Mouse (Mus musculus) MEL (cell line): ENCODE results near the gene Serpina3b.

ENCODE experiments used
- BHLHE40 ChIP-seq: IDR thresholded peaks from 2 replicates; pipeline ENCODE4 v1.6.1; 2012; ENCODE audit warnings: low read depth, mild to moderate bottlenecking, inconsistent platforms, low read length, improper control_type of control experiment, borderline replicate concordance
- CTCF ChIP-seq, 3 experiments: IDR thresholded peaks in 2 of 3; conservative IDR thresholded peaks in 1 of 3; 2 replicates each; pipeline ENCODE4 v1.5.1; 2011 to 2012; ENCODE audit warnings: low read length in 3 of 3, low read depth in 2 of 3, mild to moderate bottlenecking in 2 of 3, improper control_type of control experiment in 1 of 3, inconsistent platforms in 1 of 3, mixed read lengths in 1 of 3, moderate library complexity in 1 of 3; ENCODE audit not compliant: control insufficient read depth in 1 of 3, insufficient read depth in 1 of 3, poor library complexity in 1 of 3, severe bottlenecking in 1 of 3
- ELF1 ChIP-seq: IDR thresholded peaks from 2 replicates; pipeline ENCODE4 v1.6.1; 2014; ENCODE audit warnings: low read depth, mild to moderate bottlenecking, inconsistent platforms, low read length, improper control_type of control experiment, moderate library complexity
- ETS1 ChIP-seq: IDR thresholded peaks from 2 replicates; pipeline ENCODE4 v1.6.1; 2012; ENCODE audit warnings: low read depth, mild to moderate bottlenecking, inconsistent platforms, low read length, improper control_type of control experiment, moderate library complexity
- GABPA ChIP-seq: IDR thresholded peaks from 2 replicates; pipeline ENCODE4 v1.6.1; 2012; ENCODE audit warnings: low read depth, mild to moderate bottlenecking, inconsistent platforms, low read length, improper control_type of control experiment, moderate library complexity
- HCFC1 ChIP-seq: IDR thresholded peaks from 2 replicates; pipeline ENCODE4 v1.6.1; 2012; ENCODE audit warnings: low read depth, mild to moderate bottlenecking, inconsistent platforms, low read length, improper control_type of control experiment, moderate library complexity
- JUND ChIP-seq: IDR thresholded peaks from 2 replicates; pipeline ENCODE4 v1.6.1; 2011; ENCODE audit warnings: low read depth, mild to moderate bottlenecking, improper control_type of control experiment, low read length
- KAT2A ChIP-seq: conservative IDR thresholded peaks from 2 replicates; pipeline ENCODE4 v1.6.1; 2012; ENCODE audit warnings: low read depth, low read length, improper control_type of control experiment, inconsistent platforms
- POLR2A ChIP-seq, 2 experiments: IDR thresholded peaks; 2 replicates each; pipeline ENCODE4 v1.6.1; 2011 to 2012; ENCODE audit warnings: low read length in 2 of 2, mild to moderate bottlenecking in 2 of 2, control low read depth in 1 of 2, improper control_type of control experiment in 1 of 2, low read depth in 1 of 2, moderate library complexity in 1 of 2; ENCODE audit not compliant: control insufficient read depth in 1 of 2, insufficient read depth in 1 of 2, poor library complexity in 1 of 2
- USF1 ChIP-seq: IDR thresholded peaks from 2 replicates; pipeline ENCODE4 v1.6.1; 2014; ENCODE audit warnings: low read depth, mild to moderate bottlenecking, inconsistent platforms, low read length, improper control_type of control experiment, moderate library complexity
- ZC3H11A ChIP-seq: IDR thresholded peaks from 2 replicates; pipeline ENCODE4 v1.6.1; 2012; ENCODE audit warnings: low read depth, mild to moderate bottlenecking, inconsistent platforms, low read length, improper control_type of control experiment

DNA sequence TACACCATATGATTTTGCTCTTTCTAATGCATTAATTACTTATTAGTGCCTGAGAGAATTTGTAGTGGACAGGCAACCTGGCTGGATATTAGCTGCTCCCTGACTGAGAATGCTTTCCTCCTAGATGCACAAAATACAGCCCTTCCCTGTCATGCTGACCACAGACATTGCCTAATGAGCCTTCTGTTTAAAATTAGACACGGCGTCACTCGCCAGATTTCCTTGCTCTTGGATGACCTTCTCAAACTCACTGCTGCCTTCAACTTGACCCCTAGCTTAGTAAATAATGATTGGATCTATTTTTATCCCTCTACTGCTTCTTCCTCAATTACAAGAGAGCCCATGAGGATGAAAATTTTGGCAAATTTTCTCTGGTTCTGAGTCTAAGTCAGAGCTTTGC is 47.0 kb downstream of the Serpina3b start:
- no peak for TF ChIP-seq ZC3H11A
- TF ChIP-seq GABPA, result no peak
- TF ChIP-seq CTCF (IDR thresholded peaks at IDR 0.05 in 2 of 3, conservative IDR thresholded peaks at IDR 0.05 in 1 of 3; ENCODE audit: control insufficient read depth in 1 of 3, insufficient read depth in 1 of 3, low read depth in 2 of 3, low read length in 3 of 3, poor library complexity in 1 of 3, severe bottlenecking in 1 of 3), result no peak
- no peak for TF ChIP-seq POLR2A (IDR thresholded peaks at IDR 0.05; ENCODE audit: control insufficient read depth in 1 of 2, insufficient read depth in 1 of 2, low read depth in 1 of 2, low read length in 2 of 2, poor library complexity in 1 of 2)
- no peak for TF ChIP-seq ETS1
- no peak for TF ChIP-seq KAT2A
- no peak for TF ChIP-seq HCFC1
- no peak for TF ChIP-seq JUND
- TF ChIP-seq USF1, result no peak
- no peak for TF ChIP-seq ELF1
- TF ChIP-seq BHLHE40, result no peak
